Mouse (Mus musculus): ENCODE measurements around the gene Armc2.
A peak's percentile ranks its signal among the peaks of the same experiment; 100 is the strongest.

Gene Armc2

DNA sequence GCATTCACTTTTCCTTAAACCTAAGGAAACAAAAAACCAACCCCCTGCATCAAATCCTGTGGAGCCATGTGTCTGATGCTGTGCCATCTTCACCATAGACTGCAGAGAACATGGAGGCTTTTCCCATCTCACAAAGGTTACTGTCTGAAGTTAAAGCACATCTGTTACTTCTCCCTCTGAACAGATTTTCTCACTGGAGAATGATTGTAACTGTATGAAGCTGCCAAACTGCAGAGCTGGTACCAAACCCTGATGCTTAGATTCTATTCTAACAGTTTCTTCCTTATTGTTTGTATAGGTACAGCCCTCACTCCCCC is 151.4 kb downstream of the Armc2 start:
- no peak for DNase-seq (ENCODE audit: low spot score in 2 of 2)

- DNase-seq (ENCODE audit: low spot score in 2 of 2) = peak in 1 of 2 experiments; percentile 49
Measured at GRCm38 (mm10) chr10:41866069-41866837, 152.0 kb downstream of the Armc2 start.

All from heart, adult 9 months (tissue).